Mouse (Mus musculus): ENCODE data around the gene Tex2.

Tex2 gene

DNA sequence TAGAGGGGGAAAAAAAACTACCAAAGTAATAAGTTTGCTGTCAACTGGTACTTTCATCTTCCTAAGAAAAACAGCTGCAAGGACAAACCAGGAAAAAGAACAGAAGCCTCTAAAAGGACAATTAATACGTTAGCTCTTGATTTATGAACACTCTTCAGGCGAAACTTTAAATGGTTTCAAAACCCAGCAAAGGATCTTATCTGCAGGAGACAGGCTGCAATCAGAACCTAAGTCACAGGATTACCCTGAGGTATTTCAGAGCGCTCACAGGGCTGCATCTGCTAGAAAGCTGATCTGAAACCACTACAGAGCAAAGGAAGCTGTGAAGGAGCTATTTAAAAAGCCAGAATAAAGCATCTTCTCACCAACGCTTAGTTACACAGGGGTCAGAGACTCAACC, 131.6 kb downstream of the Tex2 start:
- DNase-seq: no peak

DNA sequence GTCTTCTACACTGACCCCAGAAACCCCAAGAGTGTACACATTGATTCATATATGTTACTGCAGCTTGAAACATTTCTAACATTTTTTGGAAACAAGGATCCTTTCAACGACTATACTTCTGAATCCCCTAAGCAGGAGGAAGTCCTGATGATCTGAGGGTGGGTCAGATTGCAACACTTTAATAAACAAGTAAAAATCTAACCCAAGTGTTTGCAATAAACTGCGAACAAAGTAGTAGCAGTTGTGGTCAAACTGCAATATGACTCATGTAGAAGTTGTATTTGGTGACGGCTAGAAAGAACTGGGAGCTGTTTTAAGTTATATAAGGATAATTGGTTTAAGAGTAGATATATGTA, 132.7 kb downstream of the Tex2 start:
- DNase-seq: no peak

GRCm38 (mm10) chr11:106479619-106480529, 133.3 kb downstream of the Tex2 start:
- DNase-seq: no peak

- no peak for DNase-seq
Measured at GRCm38 (mm10) chr11:106478745-106479144, 134.5 kb downstream of the Tex2 start.

- no peak for DNase-seq
Measured at GRCm38 (mm10) chr11:106477505-106478160, 135.6 kb downstream of the Tex2 start.

GRCm38 (mm10) chr11:106475309-106475708, 137.9 kb downstream of the Tex2 start:
- no peak for DNase-seq

GRCm38 (mm10) chr11:106471629-106472028, 141.6 kb downstream of the Tex2 start:
- DNase-seq: no peak

GRCm38 (mm10) chr11:106468509-106468908, 144.7 kb downstream of the Tex2 start:
- no peak for DNase-seq

- DNase-seq: no peak
Measured at GRCm38 (mm10) chr11:106465932-106466331, 147.3 kb downstream of the Tex2 start.

- no peak for DNase-seq
Measured at GRCm38 (mm10) chr11:106465545-106465903, 147.7 kb downstream of the Tex2 start.

DNA sequence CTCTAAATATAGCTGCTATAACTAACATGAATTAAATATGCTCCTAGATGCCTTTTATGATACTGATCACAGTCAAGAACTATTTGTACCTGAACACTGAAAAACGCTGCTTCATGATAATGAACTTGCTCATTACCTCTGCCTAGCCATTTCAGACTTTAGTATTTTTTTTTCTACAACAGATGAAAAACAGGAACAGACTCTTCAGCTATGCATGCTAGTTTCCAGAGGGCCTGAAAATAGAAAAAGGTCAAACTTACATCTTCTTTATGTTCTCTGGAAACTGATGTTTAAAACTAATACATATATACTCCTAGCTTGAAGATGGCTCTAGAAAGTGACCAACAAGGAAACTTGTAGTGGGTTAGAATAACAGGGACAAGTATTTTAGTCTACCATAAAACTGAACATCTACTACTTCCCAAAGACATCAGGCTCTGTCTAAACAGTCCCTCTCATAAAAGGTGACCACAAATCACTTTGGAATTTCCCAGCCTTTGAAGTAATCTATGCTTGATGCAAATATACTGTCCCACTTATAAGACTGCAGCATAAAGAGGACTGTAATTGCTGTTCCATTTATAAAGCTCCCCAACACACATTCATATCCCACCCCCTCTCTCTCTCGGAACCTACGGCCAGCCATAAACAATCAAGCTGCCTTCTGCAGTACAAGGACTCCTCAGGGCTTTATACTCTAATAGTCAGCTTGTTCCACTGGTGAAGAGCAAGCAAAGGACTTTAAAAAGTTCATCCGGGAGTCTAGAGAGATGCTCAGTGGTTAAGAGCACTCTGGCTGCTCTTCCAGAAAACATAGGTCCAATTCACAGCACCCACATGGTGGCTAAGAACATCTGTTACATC, 148.3 kb downstream of the Tex2 start:
- no peak for DNase-seq

DNA sequence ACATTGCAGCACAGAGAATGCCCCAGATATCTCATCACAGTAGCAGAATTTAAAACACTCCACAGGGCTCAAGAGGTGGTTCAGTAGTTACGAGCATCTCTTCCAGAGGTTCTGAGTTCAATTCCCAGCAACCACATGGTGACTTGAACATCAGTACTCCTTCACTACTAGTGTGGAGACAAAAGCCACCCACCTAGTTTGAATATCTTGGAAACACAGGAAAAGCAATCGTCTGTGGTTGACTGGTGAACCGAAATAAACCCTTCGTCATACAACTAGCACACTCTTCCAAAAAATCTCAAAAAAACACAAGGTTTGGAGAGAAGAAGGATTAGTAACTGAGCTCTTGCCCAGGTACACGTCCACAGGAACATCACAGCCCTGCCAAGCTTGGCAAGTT, 149.4 kb downstream of the Tex2 start:
- no peak for DNase-seq

GRCm38 (mm10) chr11:106462309-106462708, 150.9 kb downstream of the Tex2 start:
- DNase-seq: no peak

- DNase-seq: no peak
Measured at GRCm38 (mm10) chr11:106461145-106461932, 151.9 kb downstream of the Tex2 start.

DNA sequence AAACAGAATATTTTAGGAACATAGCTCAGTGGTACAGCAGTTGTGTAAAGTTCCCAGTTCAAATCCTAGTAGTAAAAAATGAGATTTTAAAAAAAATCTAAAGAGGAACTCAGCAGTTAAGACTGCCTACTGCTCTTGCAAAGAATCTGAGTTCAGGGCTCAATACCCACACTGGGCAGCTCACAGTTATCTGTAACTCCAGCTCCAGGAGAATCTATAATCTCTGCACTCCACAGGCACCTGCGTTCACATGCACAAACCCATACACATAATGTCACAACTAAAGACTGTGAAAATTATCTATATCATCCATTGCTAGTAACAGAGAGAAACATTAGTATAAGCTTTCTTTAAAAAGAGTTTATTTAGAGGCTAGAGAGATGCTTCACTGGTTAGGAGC, 152.6 kb downstream of the Tex2 start:
- DNase-seq: no peak

- no peak for DNase-seq
Measured at GRCm38 (mm10) chr11:106458540-106458939, 154.7 kb downstream of the Tex2 start.

Measured in cerebellum, adult 11-12 months (tissue).